Mouse (Mus musculus): ENCODE data around the gene Gpr183.

Gene Gpr183

GRCm38 (mm10) chr14:121990897-121991296 is 25.9 kb upstream of the Gpr183 start:
- in situ Hi-C loops (cut with MboI; ENCODE audit: low pct_unique_long_range_greater_than_20kb in 1 of 2, low sequenced_read_pairs in 2 of 2, unreplicated experiment in 1 of 2) = no loop called here

- in situ Hi-C loops (cut with MboI; ENCODE audit: low pct_unique_long_range_greater_than_20kb in 1 of 2, low sequenced_read_pairs in 2 of 2, unreplicated experiment in 1 of 2) = no loop called here
Observed at GRCm38 (mm10) chr14:121989869-121990268, 24.9 kb upstream of the Gpr183 start.

GRCm38 (mm10) chr14:121989331-121989730 is 24.3 kb upstream of the Gpr183 start:
- in situ Hi-C loops (cut with MboI; ENCODE audit: low pct_unique_long_range_greater_than_20kb in 1 of 2, low sequenced_read_pairs in 2 of 2, unreplicated experiment in 1 of 2) = no loop called here

GRCm38 (mm10) chr14:121987691-121988090 is 22.7 kb upstream of the Gpr183 start:
- in situ Hi-C loops (cut with MboI; ENCODE audit: low pct_unique_long_range_greater_than_20kb in 1 of 2, low sequenced_read_pairs in 2 of 2, unreplicated experiment in 1 of 2) = no loop called here

GRCm38 (mm10) chr14:121987287-121987686 is 22.3 kb upstream of the Gpr183 start:
- in situ Hi-C loops (cut with MboI; ENCODE audit: low pct_unique_long_range_greater_than_20kb in 1 of 2, low sequenced_read_pairs in 2 of 2, unreplicated experiment in 1 of 2) = no loop called here

GRCm38 (mm10) chr14:121986028-121986427 is 21.0 kb upstream of the Gpr183 start:
- in situ Hi-C loops (cut with MboI; ENCODE audit: low pct_unique_long_range_greater_than_20kb in 1 of 2, low sequenced_read_pairs in 2 of 2, unreplicated experiment in 1 of 2) = no loop called here

GRCm38 (mm10) chr14:121985477-121985876 is 20.5 kb upstream of the Gpr183 start:
- in situ Hi-C loops (cut with MboI; ENCODE audit: low pct_unique_long_range_greater_than_20kb in 1 of 2, low sequenced_read_pairs in 2 of 2, unreplicated experiment in 1 of 2) = no loop called here

GRCm38 (mm10) chr14:121983009-121983933 is 18.3 kb upstream of the Gpr183 start:
- in situ Hi-C loops (cut with MboI; ENCODE audit: low pct_unique_long_range_greater_than_20kb in 1 of 2, low sequenced_read_pairs in 2 of 2, unreplicated experiment in 1 of 2) = no loop called here

GRCm38 (mm10) chr14:121981531-121981930 is 16.5 kb upstream of the Gpr183 start:
- in situ Hi-C loops (cut with MboI; ENCODE audit: low pct_unique_long_range_greater_than_20kb in 1 of 2, low sequenced_read_pairs in 2 of 2, unreplicated experiment in 1 of 2) = no loop called here

- in situ Hi-C loops (cut with MboI; ENCODE audit: low pct_unique_long_range_greater_than_20kb in 1 of 2, low sequenced_read_pairs in 2 of 2, unreplicated experiment in 1 of 2) = no loop called here
Observed at GRCm38 (mm10) chr14:121973114-121973513, 8.1 kb upstream of the Gpr183 start.

- in situ Hi-C loops (cut with MboI; ENCODE audit: low pct_unique_long_range_greater_than_20kb in 1 of 2, low sequenced_read_pairs in 2 of 2, unreplicated experiment in 1 of 2) = no loop called here
Observed at GRCm38 (mm10) chr14:121970402-121970801, 5.4 kb upstream of the Gpr183 start.

GRCm38 (mm10) chr14:121967095-121967494 is 2.1 kb upstream of the Gpr183 start:
- in situ Hi-C loops (cut with MboI; ENCODE audit: low pct_unique_long_range_greater_than_20kb in 1 of 2, low sequenced_read_pairs in 2 of 2, unreplicated experiment in 1 of 2) = no loop called here

- in situ Hi-C loops (cut with MboI; ENCODE audit: low pct_unique_long_range_greater_than_20kb in 1 of 2, low sequenced_read_pairs in 2 of 2, unreplicated experiment in 1 of 2) = no loop called here
Observed at GRCm38 (mm10) chr14:121965461-121965860, 466 bp upstream of the Gpr183 start.

GRCm38 (mm10) chr14:121963942-121964335 is 1.1 kb downstream of the Gpr183 start:
- in situ Hi-C loops (cut with MboI; ENCODE audit: low pct_unique_long_range_greater_than_20kb in 1 of 2, low sequenced_read_pairs in 2 of 2, unreplicated experiment in 1 of 2) = no loop called here

- in situ Hi-C loops (cut with MboI; ENCODE audit: low pct_unique_long_range_greater_than_20kb in 1 of 2, low sequenced_read_pairs in 2 of 2, unreplicated experiment in 1 of 2) = no loop called here
Observed at GRCm38 (mm10) chr14:121963251-121963941, 1.6 kb downstream of the Gpr183 start.

- in situ Hi-C loops (cut with MboI; ENCODE audit: low pct_unique_long_range_greater_than_20kb in 1 of 2, low sequenced_read_pairs in 2 of 2, unreplicated experiment in 1 of 2) = no loop called here
Observed at GRCm38 (mm10) chr14:121962128-121962890, 2.7 kb downstream of the Gpr183 start.

GRCm38 (mm10) chr14:121961496-121962127 is 3.4 kb downstream of the Gpr183 start:
- in situ Hi-C loops (cut with MboI; ENCODE audit: low pct_unique_long_range_greater_than_20kb in 1 of 2, low sequenced_read_pairs in 2 of 2, unreplicated experiment in 1 of 2) = no loop called here

- in situ Hi-C loops (cut with MboI; ENCODE audit: low pct_unique_long_range_greater_than_20kb in 1 of 2, low sequenced_read_pairs in 2 of 2, unreplicated experiment in 1 of 2) = no loop called here
Observed at GRCm38 (mm10) chr14:121960997-121961396, 4.0 kb downstream of the Gpr183 start.

GRCm38 (mm10) chr14:121960531-121960930 is 4.5 kb downstream of the Gpr183 start:
- in situ Hi-C loops (cut with MboI; ENCODE audit: low pct_unique_long_range_greater_than_20kb in 1 of 2, low sequenced_read_pairs in 2 of 2, unreplicated experiment in 1 of 2) = no loop called here

All from mouse embryonic stem cell (cell line).